7 mouse cellular contexts compared by ENCODE assay signal in genomic region chr4:40722011-40722666, GRCm38 (mm10). TPM values are rescaled to one million over a fixed set of nuclear protein-coding genes. Genes with fewer than 3 reads are reported as not detected.
DNase-seq lines count a peak whose midpoint lies in the region; ATAC-seq lines count a peak whose summit lies in the region.

TSS of gene Dnaja1 (plus strand) at chr4:40722150.

- 1% methylated on average over 54 of the region's 54 CpGs for WGBS in embryonic facial prominence, embryonic 12.5 days
- WGBS in limb, embryonic 11.5 days: under 1% methylated on average over 54 of the region's 54 CpGs
- under 1% methylated on average over 54 of the region's 54 CpGs for WGBS in midbrain, embryonic 14.5 days

- H3K9me3 ChIP-seq in embryonic facial prominence, embryonic 12.5 days: no peaks in the 10 kb centered on the region
- H3K9me3 ChIP-seq in limb, embryonic 11.5 days (ENCODE audit: control insufficient read depth, low read length): no peaks in the 10 kb centered on the region
- H3K9me3 ChIP-seq in midbrain, embryonic 14.5 days (ENCODE audit: control insufficient read depth, low read length): no peaks in the 10 kb centered on the region

- H3K27me3 ChIP-seq in embryonic facial prominence, embryonic 12.5 days: no peaks in the 10 kb centered on the region
- H3K27me3 ChIP-seq in limb, embryonic 11.5 days (ENCODE audit: control insufficient read depth, insufficient read depth, low read length): no peaks in the 10 kb centered on the region
- H3K27me3 ChIP-seq in midbrain, embryonic 14.5 days (ENCODE audit: control insufficient read depth, insufficient read depth, low read length): no peaks in the 10 kb centered on the region

- H3K27ac ChIP-seq in embryonic facial prominence, embryonic 12.5 days: peak within 1 kb of the TSS; percentile 100
- peak within 1 kb of the TSS; percentile 98 for H3K27ac ChIP-seq in limb, embryonic 11.5 days (replicated peaks; ENCODE audit: low read depth, low read length)
- H3K27ac ChIP-seq in midbrain, embryonic 14.5 days (replicated peaks; ENCODE audit: low read depth, low read length): peak within 1 kb of the TSS; percentile 100

- H3K4me3 ChIP-seq in embryonic facial prominence, embryonic 12.5 days: peak within 1 kb of the TSS; percentile 93
- peak within 1 kb of the TSS; percentile 91 for H3K4me3 ChIP-seq in limb, embryonic 11.5 days (ENCODE audit: low read depth, low read length)
- H3K4me3 ChIP-seq in midbrain, embryonic 14.5 days (replicated peaks; ENCODE audit: low read depth, low read length): peak within 1 kb of the TSS; percentile 90

- peak within 1 kb of the TSS; percentile 55 for H3K4me2 ChIP-seq in embryonic facial prominence, embryonic 12.5 days (replicated peaks)
- peak within 1 kb of the TSS; percentile 80 for H3K4me2 ChIP-seq in limb, embryonic 11.5 days (ENCODE audit: low read depth, severe bottlenecking)
- peak within 1 kb of the TSS; percentile 85 for H3K4me2 ChIP-seq in midbrain, embryonic 14.5 days (ENCODE audit: low read length)

- peak; percentile 93 for ATAC-seq in embryonic facial prominence, embryonic 12.5 days (ENCODE audit: insufficient number of reproducible peaks, insufficient read depth, low FRiP score, low TSS enrichment)
- peak; percentile 96 for ATAC-seq in limb, embryonic 11.5 days (ENCODE audit: insufficient number of reproducible peaks, low FRiP score, low TSS enrichment, low read depth)
- peak; percentile 94 for ATAC-seq in midbrain, embryonic 14.5 days (ENCODE audit: low FRiP score, low TSS enrichment)

- peaks cover 25% of the 10 kb centered on the region for H3K36me3 ChIP-seq in embryonic facial prominence, embryonic 12.5 days
- peaks cover 14% of the 10 kb centered on the region; the same call in 1 of the 2 replicates for H3K36me3 ChIP-seq in limb, embryonic 11.5 days (ENCODE audit: control insufficient read depth, insufficient read depth, low read length)
- H3K36me3 ChIP-seq in midbrain, embryonic 14.5 days (ENCODE audit: control insufficient read depth, insufficient read depth, low read length): peaks cover 31% of the 10 kb centered on the region

- peaks cover 22% of the 10 kb centered on the region for H3K4me1 ChIP-seq in embryonic facial prominence, embryonic 12.5 days
- peaks cover 17% of the 10 kb centered on the region for H3K4me1 ChIP-seq in limb, embryonic 11.5 days (ENCODE audit: control insufficient read depth, insufficient read depth, low read length)
- peaks cover 37% of the 10 kb centered on the region for H3K4me1 ChIP-seq in midbrain, embryonic 14.5 days (ENCODE audit: control insufficient read depth, insufficient read depth, low read length)

- DNase-seq in adrenal gland, postnatal 25 days: peak; percentile 99
- DNase-seq in heart, adult 11 months: peak; percentile 100
- peak; percentile 97 for DNase-seq in kidney, adult 18-20 months
- peak; percentile 98 for DNase-seq in limb, embryonic 11.5 days (ENCODE audit: low spot score)
- DNase-seq in midbrain, embryonic 14.5 days: peak; percentile 98
- DNase-seq in spleen, adult 18-20 months: peak; percentile 96 to 99

- peak within 1 kb of the TSS; percentile 95 for H3K9ac ChIP-seq in embryonic facial prominence, embryonic 12.5 days
- H3K9ac ChIP-seq in limb, embryonic 11.5 days (ENCODE audit: low read length): peak within 1 kb of the TSS; percentile 96
- peak within 1 kb of the TSS; percentile 96 for H3K9ac ChIP-seq in midbrain, embryonic 14.5 days (replicated peaks; ENCODE audit: low read length)

RNA-seq across cellular contexts. Expression of gene Dnaja1, which starts in this region (rescaled TPM):
- 235 and 424 TPM in 2 replicates for total RNA-seq in adrenal gland, postnatal 25 days (2021)
- polyA plus RNA-seq in embryonic facial prominence, embryonic 12.5 days (2016; fragmentation: Nextera tagmentation; extraction: Ambion mirVana): 476 and 518 TPM in 2 replicates
- polyA plus RNA-seq in limb, embryonic 11.5 days (2014; fragmentation: Nextera tagmentation; extraction: Ambion mirVana): 583 and 614 TPM in 2 replicates
- 669 and 677 TPM in 2 replicates for polyA plus RNA-seq in midbrain, embryonic 14.5 days (2014; fragmentation: Nextera tagmentation; extraction: Ambion mirVana)

Comparison
In these comparisons a context has a peak if more than half of its experiments do, and no peak if none do; other contexts are left out.
1. Peak in every context shown above with its lines: DNase-seq, ATAC-seq, H3K4me3 ChIP-seq and H3K27ac ChIP-seq.